Mouse (Mus musculus) lung, postnatal 0 days (tissue): Measurements from ENCODE around the gene Sgtb.

ENCODE experiments used
- CTCF ChIP-seq: IDR thresholded peaks from 2 replicates; pipeline ENCODE4 v1.5.1; 2016; ENCODE audit warnings: antibody characterized with exemption, mild to moderate bottlenecking
- EP300 ChIP-seq: IDR thresholded peaks from 2 replicates; pipeline ENCODE4 v1.6.1; 2016; ENCODE audit warnings: antibody characterized with exemption, mild to moderate bottlenecking, control low read depth

GRCm38 (mm10) chr13:104089387-104089786 is 20.2 kb upstream of the Sgtb start:
- TF ChIP-seq CTCF (peak; percentile 95), EP300 (no peak)
